Mouse (Mus musculus) embryonic facial prominence, embryonic 13.5 days (tissue): ENCODE data around the gene Arhgef3. TPM values are rescaled to one million over a fixed set of nuclear protein-coding genes. Genes with fewer than 3 reads are reported as not detected.

Source experiments
- ATAC-seq: fragments of 200-750 bp; cut with Nextera tagmentation; 2 replicates; pipeline ENCODE4 v1.8.0; 2017; ENCODE audit warnings: low read depth; ENCODE audit not compliant: insufficient number of reproducible peaks, insufficient read depth, low FRiP score, low TSS enrichment
- H3K27ac ChIP-seq: fragments of 300-500 bp; sonication (generic); 2 replicates; pipeline ENCODE4 v1.5.1; 2015; ENCODE audit warnings: moderate library complexity, mild to moderate bottlenecking, inconsistent platforms
- H3K27me3 ChIP-seq: fragments of 300-500 bp; sonication (generic); 2 replicates; pipeline ENCODE4 v1.6.1; 2015; ENCODE audit warnings: mild to moderate bottlenecking, inconsistent platforms
- H3K36me3 ChIP-seq: fragments of 300-500 bp; sonication (generic); 2 replicates; pipeline ENCODE4 v1.6.1; 2015; ENCODE audit warnings: mild to moderate bottlenecking, inconsistent platforms
- H3K4me1 ChIP-seq: fragments of 300-500 bp; sonication (generic); 2 replicates; pipeline ENCODE4 v1.6.1; 2015; ENCODE audit warnings: inconsistent platforms
- H3K4me2 ChIP-seq: fragments of 300-500 bp; sonication (generic); 2 replicates; pipeline ENCODE4 v1.6.1; 2015; ENCODE audit warnings: moderate library complexity, mild to moderate bottlenecking, inconsistent platforms
- H3K4me3 ChIP-seq: fragments of 300-500 bp; sonication (generic); 2 replicates; pipeline ENCODE4 v1.5.1; 2015; ENCODE audit warnings: mild to moderate bottlenecking, inconsistent platforms
- H3K9ac ChIP-seq: fragments of 300-500 bp; sonication (generic); 2 replicates; pipeline ENCODE4 v1.6.1; 2015; ENCODE audit warnings: mild to moderate bottlenecking, inconsistent platforms
- H3K9me3 ChIP-seq: fragments of 300-500 bp; sonication (generic); 2 replicates; pipeline ENCODE4 v1.6.1; 2016; ENCODE audit warnings: inconsistent platforms
- WGBS: fragments of 180-500 bp; shearing (Covaris S2); methylation state at CpG from one replicate; pipeline ENCODE4 v1.1.7; 2015; ENCODE audit warnings: mixed read lengths; 5-methylcytosine and 5-hydroxymethylcytosine counted together
- polyA plus RNA-seq: library from polyadenylated mRNA; unstranded; fragments of >200 nt; fragmentation: Nextera tagmentation; extraction: Ambion mirVana; gene quantifications from 2 replicates; pipeline ENCODE4 v1.2.1, GENCODE M21; 2015

The Arhgef3 gene
- polyA plus RNA-seq, 1 experiment from 2014 or later: 12.8 TPM

GRCm38 (mm10) chr14:27376115-27376648, 261.5 kb downstream of the Arhgef3 start:
- peak overlapping the region; percentile 8; the same call in 1 of the 2 replicates for H3K27ac ChIP-seq
- no peaks in the 10 kb centered on the region for H3K4me1 ChIP-seq
- 45% methylated on average over 5 of the region's 5 CpGs for WGBS
- no peaks in the 10 kb centered on the region for H3K36me3 ChIP-seq
- H3K9me3 ChIP-seq: no peaks in the 10 kb centered on the region
- H3K9ac ChIP-seq: no peak overlapping the region
- no peak overlapping the region for H3K4me3 ChIP-seq
- no peak overlapping the region for H3K4me2 ChIP-seq
- no peak for ATAC-seq
- no peaks in the 10 kb centered on the region for H3K27me3 ChIP-seq

- 88% methylated on average over 7 of the region's 7 CpGs for WGBS
- Histone ChIP-seq H3K4me1 (no peaks in the 10 kb centered on the region), H3K36me3 (no peaks in the 10 kb centered on the region), H3K4me2 (no peak overlapping the region), H3K4me3 (no peak overlapping the region), H3K9ac (no peak overlapping the region), H3K27me3 (no peaks in the 10 kb centered on the region), H3K9me3 (no peaks in the 10 kb centered on the region), H3K27ac (no peak overlapping the region)
- no peak for ATAC-seq
These were observed 264.0 kb downstream of the Arhgef3 start for GRCm38 (mm10) chr14:27378669-27379068.

- no peaks in the 10 kb centered on the region for H3K27me3 ChIP-seq
These were observed 264.7 kb downstream of the Arhgef3 start for GRCm38 (mm10) chr14:27379404-27379803.

GRCm38 (mm10) chr14:27381459-27381858, 266.8 kb downstream of the Arhgef3 start:
- no peaks in the 10 kb centered on the region for H3K9me3 ChIP-seq
- ATAC-seq: no peak
- H3K27me3 ChIP-seq: no peaks in the 10 kb centered on the region
- WGBS: 77% methylated on average over 7 of the region's 7 CpGs
- H3K4me2 ChIP-seq: no peak overlapping the region
- no peak overlapping the region for H3K4me3 ChIP-seq
- H3K4me1 ChIP-seq: no peaks in the 10 kb centered on the region
- no peak overlapping the region for H3K9ac ChIP-seq
- no peaks in the 10 kb centered on the region for H3K36me3 ChIP-seq
- H3K27ac ChIP-seq: no peak overlapping the region

More at GRCm38 (mm10) chr14:27379404-27379803, 264.7 kb downstream of the Arhgef3 start:
- H3K4me3 ChIP-seq: no peak overlapping the region
- no peaks in the 10 kb centered on the region for H3K4me1 ChIP-seq
- WGBS: 86% methylated on average over 12 of the region's 12 CpGs
- H3K9ac ChIP-seq: no peak overlapping the region
- H3K4me2 ChIP-seq: no peak overlapping the region
- no peak overlapping the region for H3K27ac ChIP-seq
- no peaks in the 10 kb centered on the region for H3K9me3 ChIP-seq
- ATAC-seq: no peak
- no peaks in the 10 kb centered on the region for H3K36me3 ChIP-seq

- Histone ChIP-seq H3K27me3 (no peaks in the 10 kb centered on the region), H3K4me3 (no peak overlapping the region), H3K27ac (no peak overlapping the region), H3K9ac (no peak overlapping the region), H3K36me3 (no peaks in the 10 kb centered on the region), H3K9me3 (no peaks in the 10 kb centered on the region), H3K4me1 (no peaks in the 10 kb centered on the region), H3K4me2 (no peak overlapping the region)
- 81% methylated on average over 5 of the region's 5 CpGs for WGBS
- ATAC-seq: no peak
These were observed 268.7 kb downstream of the Arhgef3 start for GRCm38 (mm10) chr14:27383321-27383830.

- no peak for ATAC-seq
- Histone ChIP-seq H3K36me3 (no peaks in the 10 kb centered on the region), H3K9ac (no peak overlapping the region), H3K4me1 (no peaks in the 10 kb centered on the region), H3K27me3 (no peaks in the 10 kb centered on the region), H3K27ac (no peak overlapping the region), H3K4me3 (no peak overlapping the region), H3K4me2 (no peak overlapping the region), H3K9me3 (no peaks in the 10 kb centered on the region)
- 90% methylated on average over 4 of the region's 4 CpGs for whole genome bisulfite sequencing
These were observed 269.4 kb downstream of the Arhgef3 start for GRCm38 (mm10) chr14:27384143-27384542.

GRCm38 (mm10) chr14:27388616-27389015, 273.9 kb downstream of the Arhgef3 start:
- no peak overlapping the region for H3K4me2 ChIP-seq
- no peaks in the 10 kb centered on the region for H3K27me3 ChIP-seq
- H3K9me3 ChIP-seq: no peaks in the 10 kb centered on the region
- no peaks in the 10 kb centered on the region for H3K36me3 ChIP-seq
- no peak overlapping the region for H3K4me3 ChIP-seq
- H3K27ac ChIP-seq: no peak overlapping the region
- no peak for ATAC-seq
- no peak overlapping the region for H3K9ac ChIP-seq
- 0 out of 2 replicates have a peak, but pooled peaks cover 3% of the 10 kb centered on the region for H3K4me1 ChIP-seq

- Histone ChIP-seq H3K4me1 (0 out of 2 replicates have a peak, but pooled peaks cover 3% of the 10 kb centered on the region), H3K4me3 (no peak overlapping the region), H3K9me3 (no peaks in the 10 kb centered on the region), H3K9ac (no peak overlapping the region), H3K27ac (no peak overlapping the region), H3K4me2 (no peak overlapping the region), H3K36me3 (no peaks in the 10 kb centered on the region), H3K27me3 (no peaks in the 10 kb centered on the region)
- WGBS: 77% methylated on average over 2 of the region's 2 CpGs
- ATAC-seq: no peak
These were observed 275.0 kb downstream of the Arhgef3 start for GRCm38 (mm10) chr14:27389722-27390121.

- Histone ChIP-seq H3K27ac (no peak overlapping the region), H3K4me1 (0 out of 2 replicates have a peak, but pooled peaks cover 3% of the 10 kb centered on the region), H3K36me3 (no peaks in the 10 kb centered on the region), H3K4me2 (no peak overlapping the region), H3K9ac (no peak overlapping the region), H3K9me3 (no peaks in the 10 kb centered on the region), H3K27me3 (no peaks in the 10 kb centered on the region), H3K4me3 (no peak overlapping the region)
- WGBS: 60% methylated on average over 7 of the region's 7 CpGs
- ATAC-seq: no peak
These were observed 276.0 kb downstream of the Arhgef3 start for GRCm38 (mm10) chr14:27390663-27391062.

- WGBS: 62% methylated on average over 9 of the region's 9 CpGs
- H3K27me3 ChIP-seq: no peaks in the 10 kb centered on the region
- no peaks in the 10 kb centered on the region for H3K36me3 ChIP-seq
- no peaks in the 10 kb centered on the region for H3K9me3 ChIP-seq
- ATAC-seq: no peak
- no peak overlapping the region for H3K4me2 ChIP-seq
- peaks cover 13% of the 10 kb centered on the region; the same call in 1 of the 2 replicates for H3K4me1 ChIP-seq
- no peak overlapping the region for H3K27ac ChIP-seq
- H3K4me3 ChIP-seq: no peak overlapping the region
- H3K9ac ChIP-seq: no peak overlapping the region
These were observed 277.1 kb downstream of the Arhgef3 start for GRCm38 (mm10) chr14:27391776-27392308.

GRCm38 (mm10) chr14:27392660-27393059, 278.0 kb downstream of the Arhgef3 start:
- H3K27me3 ChIP-seq: no peaks in the 10 kb centered on the region
- 93% methylated on average over 2 of the region's 2 CpGs for WGBS
- no peak overlapping the region for H3K4me3 ChIP-seq
- H3K9me3 ChIP-seq: no peaks in the 10 kb centered on the region
- no peak for ATAC-seq
- H3K27ac ChIP-seq: no peak overlapping the region
- no peaks in the 10 kb centered on the region for H3K36me3 ChIP-seq
- H3K4me1 ChIP-seq: peaks cover 13% of the 10 kb centered on the region; the same call in 1 of the 2 replicates
- no peak overlapping the region for H3K9ac ChIP-seq
- no peak overlapping the region for H3K4me2 ChIP-seq

- Histone ChIP-seq H3K9me3 (no peaks in the 10 kb centered on the region), H3K27me3 (no peaks in the 10 kb centered on the region), H3K36me3 (peaks cover 3% of the 10 kb centered on the region), H3K27ac (no peak overlapping the region), H3K4me1 (peaks cover 14% of the 10 kb centered on the region; the same call in 1 of the 2 replicates), H3K9ac (no peak overlapping the region), H3K4me2 (no peak overlapping the region), H3K4me3 (no peak overlapping the region)
- 62% methylated on average over 10 of the region's 10 CpGs for WGBS
- ATAC-seq: no peak
These were observed 279.1 kb downstream of the Arhgef3 start for GRCm38 (mm10) chr14:27393806-27394205.
